Comparison of ENCODE assay signal across 8 mouse cellular contexts in genomic region chr12:27338116-27338515, GRCm38 (mm10). TPM values are rescaled to one million over a fixed set of nuclear protein-coding genes. Genes with fewer than 3 reads are reported as not detected.
DNase-seq lines count a peak whose midpoint lies in the region; ATAC-seq lines count a peak whose summit lies in the region.

No protein-coding gene starts in this region.

- H3K9me3 ChIP-seq in embryonic facial prominence, embryonic 14.5 days (ENCODE audit: control insufficient read depth, low read length) = no peaks in the 10 kb centered on the region
- no peaks in the 10 kb centered on the region for H3K9me3 ChIP-seq in intestine, embryonic 16.5 days (ENCODE audit: control insufficient read depth, low read length)
- no peaks in the 10 kb centered on the region for H3K9me3 ChIP-seq in neural tube, embryonic 13.5 days

- H3K4me2 ChIP-seq in embryonic facial prominence, embryonic 14.5 days (ENCODE audit: low read depth, low read length) = peak overlapping the region; percentile 83
- H3K4me2 ChIP-seq in intestine, embryonic 16.5 days (ENCODE audit: low read depth, low read length) = peak overlapping the region; percentile 89
- H3K4me2 ChIP-seq in neural tube, embryonic 13.5 days = peak overlapping the region; percentile 65

- peak overlapping the region; percentile 96 for H3K9ac ChIP-seq in embryonic facial prominence, embryonic 14.5 days (ENCODE audit: low read depth, low read length)
- no peak overlapping the region; the same call in 1 of the 2 replicates for H3K9ac ChIP-seq in intestine, embryonic 16.5 days (ENCODE audit: low read depth, low read length)
- H3K9ac ChIP-seq in neural tube, embryonic 13.5 days = peak overlapping the region; percentile 100

- DNase-seq in layer of hippocampus, adult 9-11 months = peak; percentile 13
- DNase-seq in layer of hippocampus, adult 11-12 months (ENCODE audit: low spot score) = no peak
- peak; percentile 72 for DNase-seq in embryonic facial prominence, embryonic 14.5 days (ENCODE audit: low spot score)
- DNase-seq in spleen, adult 18-20 months = no peak
- no peak for DNase-seq in thymus, postnatal 4 days
- DNase-seq in retina, postnatal 1 day = no peak

- peaks cover 20% of the 10 kb centered on the region for H3K4me1 ChIP-seq in embryonic facial prominence, embryonic 14.5 days (ENCODE audit: control insufficient read depth, insufficient read depth, low read length)
- no peaks in the 10 kb centered on the region for H3K4me1 ChIP-seq in intestine, embryonic 16.5 days (ENCODE audit: control insufficient read depth, insufficient read depth, low read length)
- peaks cover 38% of the 10 kb centered on the region for H3K4me1 ChIP-seq in neural tube, embryonic 13.5 days (replicated peaks)

- no peaks in the 10 kb centered on the region for H3K27me3 ChIP-seq in embryonic facial prominence, embryonic 14.5 days (replicated peaks; ENCODE audit: control insufficient read depth, insufficient read depth, low read length)
- H3K27me3 ChIP-seq in intestine, embryonic 16.5 days (replicated peaks; ENCODE audit: control insufficient read depth, insufficient read depth, low read length) = no peaks in the 10 kb centered on the region
- no peaks in the 10 kb centered on the region for H3K27me3 ChIP-seq in neural tube, embryonic 13.5 days

- ATAC-seq in embryonic facial prominence, embryonic 14.5 days (ENCODE audit: low read depth) = no peak
- ATAC-seq in intestine, embryonic 16.5 days = no peak
- ATAC-seq in neural tube, embryonic 13.5 days (ENCODE audit: low read depth) = no peak

- 3% methylated on average over 12 of the region's 12 CpGs for WGBS in embryonic facial prominence, embryonic 14.5 days
- 11% methylated on average over 12 of the region's 12 CpGs for WGBS in intestine, embryonic 16.5 days
- 2% methylated on average over 12 of the region's 12 CpGs for WGBS in neural tube, embryonic 13.5 days

- H3K27ac ChIP-seq in embryonic facial prominence, embryonic 14.5 days (replicated peaks; ENCODE audit: low read depth, low read length) = peak overlapping the region; percentile 98
- no peak overlapping the region for H3K27ac ChIP-seq in intestine, embryonic 16.5 days (ENCODE audit: low read length)
- H3K27ac ChIP-seq in neural tube, embryonic 13.5 days (replicated peaks) = peak overlapping the region; percentile 98

- H3K36me3 ChIP-seq in embryonic facial prominence, embryonic 14.5 days (ENCODE audit: control insufficient read depth, insufficient read depth, low read length) = peaks cover 39% of the 10 kb centered on the region
- no peaks in the 10 kb centered on the region for H3K36me3 ChIP-seq in intestine, embryonic 16.5 days (ENCODE audit: control insufficient read depth, insufficient read depth, low read length)
- H3K36me3 ChIP-seq in neural tube, embryonic 13.5 days = peaks cover 17% of the 10 kb centered on the region

- H3K4me3 ChIP-seq in embryonic facial prominence, embryonic 14.5 days (ENCODE audit: low read depth, low read length) = peak overlapping the region; percentile 82
- peak overlapping the region; percentile 17 for H3K4me3 ChIP-seq in intestine, embryonic 16.5 days (ENCODE audit: low read length)
- peak overlapping the region; percentile 100 for H3K4me3 ChIP-seq in neural tube, embryonic 13.5 days

RNA-seq across cellular contexts. Expression of gene Sox11, which starts 4.3 kb away (rescaled TPM):
- 62.0 and 72.7 TPM in 2 replicates for polyA plus RNA-seq in embryonic facial prominence, embryonic 14.5 days (2014; fragmentation: Nextera tagmentation; extraction: Ambion mirVana)
- 20.9 and 23.0 TPM in 2 replicates for polyA plus RNA-seq in intestine, embryonic 16.5 days (2015; fragmentation: Nextera tagmentation; extraction: Ambion mirVana)
- 512 and 534 TPM in 2 replicates for polyA plus RNA-seq in neural tube, embryonic 13.5 days (2015; fragmentation: Nextera tagmentation; extraction: Ambion mirVana)

Comparison
In these comparisons a context has a peak if more than half of its experiments do, and no peak if none do; other contexts are left out.
1. DNase-seq: peak in layer of hippocampus, adult 9-11 months (single experiment) and embryonic facial prominence, embryonic 14.5 days (single experiment); none in layer of hippocampus, adult 11-12 months (single experiment), spleen, adult 18-20 months (0 of 2), thymus, postnatal 4 days (single experiment) and retina, postnatal 1 day (single experiment).
2. H3K4me3 ChIP-seq: peak in every context shown above with its lines; median percentile 100 in neural tube, embryonic 13.5 days; 82 in embryonic facial prominence, embryonic 14.5 days; 17 in intestine, embryonic 16.5 days.
3. Peak in every context shown above with its lines, with median percentiles within 50 percentile points of each other: H3K4me2 ChIP-seq.